Mouse (Mus musculus) intestine, embryonic 15.5 days (tissue): ENCODE results near the gene Cdan1. TPM values are rescaled to one million over a fixed set of nuclear protein-coding genes. Genes with fewer than 3 reads are reported as not detected.
"Not testable (repeated sequence)": the region's sequence is repeated elsewhere in the genome, so short reads cannot be mapped to it uniquely, and the experiment has no call there.

Source experiments
- ATAC-seq: fragments of 200-750 bp; cut with Nextera tagmentation; 2 replicates; pipeline ENCODE4 v1.8.0; 2017; ENCODE audit warnings: moderate TSS enrichment, moderate library complexity
- H3K27ac ChIP-seq: fragments of 300-500 bp; sonication (generic); 2 replicates; pipeline ENCODE4 v1.5.1; 2015; ENCODE audit warnings: mild to moderate bottlenecking, inconsistent platforms
- H3K27me3 ChIP-seq: fragments of 300-500 bp; sonication (generic); replicated peaks from 2 replicates; pipeline ENCODE4 v1.6.1; 2015; ENCODE audit warnings: inconsistent platforms
- H3K36me3 ChIP-seq: fragments of 300-500 bp; sonication (generic); 2 replicates; pipeline ENCODE4 v1.6.1; 2015; ENCODE audit warnings: inconsistent platforms
- H3K4me1 ChIP-seq: fragments of 300-500 bp; sonication (generic); replicated peaks from 2 replicates; pipeline ENCODE4 v1.6.1; 2015; ENCODE audit warnings: inconsistent platforms
- H3K4me2 ChIP-seq: fragments of 300-500 bp; sonication (generic); replicated peaks from 2 replicates; pipeline ENCODE4 v1.6.1; 2015; ENCODE audit warnings: mild to moderate bottlenecking, inconsistent platforms
- H3K4me3 ChIP-seq: fragments of 300-500 bp; sonication (generic); replicated peaks from 2 replicates; pipeline ENCODE4 v1.5.1; 2015; ENCODE audit warnings: inconsistent platforms
- H3K9ac ChIP-seq: fragments of 300-500 bp; sonication (generic); 2 replicates; pipeline ENCODE4 v1.6.1; 2015; ENCODE audit warnings: inconsistent platforms
- H3K9me3 ChIP-seq: fragments of 300-500 bp; sonication (generic); 2 replicates; pipeline ENCODE4 v1.6.1; 2016; ENCODE audit warnings: inconsistent platforms
- WGBS: fragments of 180-500 bp; shearing (Covaris S2); methylation state at CpG from one replicate; pipeline ENCODE4 v1.1.7; 2015; 5-methylcytosine and 5-hydroxymethylcytosine counted together
- polyA plus RNA-seq: library from polyadenylated mRNA; unstranded; fragments of >200 nt; fragmentation: Nextera tagmentation; extraction: Ambion mirVana; gene quantifications from 2 replicates; pipeline ENCODE4 v1.2.1, GENCODE M21; 2015

Gene Cdan1
- polyA plus RNA-seq, 1 experiment from 2014 or later: 5.3 TPM

DNA sequence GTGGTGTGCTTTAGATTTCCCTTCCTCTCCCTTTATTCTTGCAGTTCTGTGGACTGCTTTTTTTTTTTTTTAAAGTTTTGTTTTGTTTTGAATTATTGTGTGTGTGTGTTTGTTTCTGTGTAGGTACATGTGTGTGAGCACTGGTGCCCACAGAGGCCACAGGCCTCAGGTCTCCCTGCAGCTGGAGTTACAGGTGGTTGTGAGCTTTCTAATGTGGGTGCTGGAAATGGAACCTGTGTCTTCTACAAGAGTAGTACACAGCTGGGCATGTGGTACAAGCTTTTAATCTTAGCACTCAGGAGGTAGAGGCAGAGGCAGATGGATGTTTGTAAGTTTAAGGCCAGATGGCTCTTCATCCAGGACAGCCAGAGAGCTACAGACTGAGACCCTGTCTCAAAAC is 142.9 kb downstream of the Cdan1 start:
- H3K9ac ChIP-seq: no peak overlapping the region
- H3K4me1 ChIP-seq: no peaks in the 10 kb centered on the region
- H3K27me3 ChIP-seq: no peaks in the 10 kb centered on the region
- no peak overlapping the region for H3K4me2 ChIP-seq
- no peak for ATAC-seq
- no peak overlapping the region for H3K27ac ChIP-seq
- no peak overlapping the region for H3K4me3 ChIP-seq
- H3K36me3 ChIP-seq: no peaks in the 10 kb centered on the region
- no peaks in the 10 kb centered on the region for H3K9me3 ChIP-seq

DNA sequence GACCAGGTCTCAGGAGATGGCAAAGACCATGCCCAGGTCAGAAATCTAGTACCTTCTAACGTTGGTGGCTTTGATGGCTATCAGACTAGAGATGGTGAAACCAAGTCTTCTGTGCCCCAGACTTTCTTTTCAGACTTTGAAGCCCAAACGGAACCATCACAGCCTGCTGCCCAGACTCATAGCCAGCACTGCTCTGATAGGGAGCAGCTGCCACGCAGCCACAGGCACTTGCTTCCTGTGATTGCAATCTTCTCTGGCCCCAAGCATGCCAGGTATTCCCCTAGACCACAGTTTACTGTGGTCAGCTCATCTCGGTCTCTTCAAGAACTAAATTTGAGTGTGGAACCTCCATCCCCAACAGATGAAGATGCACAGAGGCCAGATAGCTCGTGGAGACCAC is 147.3 kb downstream of the Cdan1 start:
- no peak for ATAC-seq
- Histone ChIP-seq H3K4me1 (no peaks in the 10 kb centered on the region), H3K27ac (no peak overlapping the region), H3K36me3 (no peaks in the 10 kb centered on the region), H3K9me3 (no peaks in the 10 kb centered on the region), H3K9ac (no peak overlapping the region), H3K27me3 (no peaks in the 10 kb centered on the region), H3K4me3 (no peak overlapping the region), H3K4me2 (no peak overlapping the region)
- 77% methylated on average over 5 of the region's 5 CpGs for WGBS

DNA sequence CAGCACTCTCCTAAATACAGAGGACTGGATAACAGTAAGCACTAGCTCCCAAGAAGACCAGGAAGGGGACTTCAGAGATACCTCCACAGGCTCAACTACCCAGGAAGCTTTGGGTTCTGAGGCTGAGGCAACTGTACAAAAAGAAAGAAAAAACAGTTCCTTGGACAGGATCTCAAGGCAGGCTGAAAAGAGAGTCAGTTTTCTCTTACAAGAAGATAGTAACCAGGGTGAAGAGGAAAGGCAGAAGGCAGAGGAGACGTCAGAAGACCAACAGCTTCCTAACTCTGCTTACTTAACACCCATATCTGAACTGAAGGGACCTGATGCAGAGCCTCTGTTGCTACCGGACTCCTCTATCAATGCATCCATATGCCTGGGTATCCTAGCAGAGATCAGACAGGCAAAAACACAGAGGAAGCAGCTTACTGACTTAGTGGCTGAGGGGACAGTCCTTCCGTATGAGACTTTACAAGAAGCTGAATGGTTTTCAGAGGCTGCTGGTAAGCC is 149.5 kb downstream of the Cdan1 start:
- Histone ChIP-seq H3K27me3 (no peaks in the 10 kb centered on the region), H3K9me3 (no peaks in the 10 kb centered on the region), H3K4me2 (no peak overlapping the region), H3K4me3 (no peak overlapping the region), H3K27ac (no peak overlapping the region), H3K36me3 (no peaks in the 10 kb centered on the region), H3K4me1 (no peaks in the 10 kb centered on the region), H3K9ac (no peak overlapping the region)
- no peak for ATAC-seq
- 87% methylated on average over 3 of the region's 3 CpGs for WGBS

DNA sequence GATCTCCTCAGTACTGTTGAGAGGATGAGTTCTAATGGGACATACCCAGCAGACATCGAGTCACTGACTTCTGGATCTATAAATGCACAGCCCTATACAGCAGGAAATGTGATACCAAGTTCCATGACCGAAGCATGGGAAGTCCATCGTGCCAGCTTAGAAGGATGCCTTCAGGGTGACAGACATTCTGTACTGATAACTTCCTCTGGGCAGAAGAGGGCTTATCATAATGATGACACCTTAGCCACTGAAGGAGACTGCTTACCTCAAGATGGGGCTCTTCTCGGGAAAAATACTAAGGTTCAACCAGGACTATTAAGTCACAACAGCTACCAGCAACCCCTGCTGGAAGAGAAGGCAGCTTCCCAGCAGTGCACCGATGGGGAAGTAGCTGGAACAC is 152.2 kb downstream of the Cdan1 start:
- H3K27ac ChIP-seq: no peak overlapping the region
- H3K4me3 ChIP-seq: no peak overlapping the region
- H3K27me3 ChIP-seq: no peaks in the 10 kb centered on the region
- no peaks in the 10 kb centered on the region for H3K9me3 ChIP-seq
- H3K4me1 ChIP-seq: no peaks in the 10 kb centered on the region
- 83% methylated on average over 5 of the region's 5 CpGs for WGBS
- H3K9ac ChIP-seq: no peak overlapping the region
- no peak overlapping the region for H3K4me2 ChIP-seq
- ATAC-seq: no peak
- H3K36me3 ChIP-seq: no peaks in the 10 kb centered on the region

DNA sequence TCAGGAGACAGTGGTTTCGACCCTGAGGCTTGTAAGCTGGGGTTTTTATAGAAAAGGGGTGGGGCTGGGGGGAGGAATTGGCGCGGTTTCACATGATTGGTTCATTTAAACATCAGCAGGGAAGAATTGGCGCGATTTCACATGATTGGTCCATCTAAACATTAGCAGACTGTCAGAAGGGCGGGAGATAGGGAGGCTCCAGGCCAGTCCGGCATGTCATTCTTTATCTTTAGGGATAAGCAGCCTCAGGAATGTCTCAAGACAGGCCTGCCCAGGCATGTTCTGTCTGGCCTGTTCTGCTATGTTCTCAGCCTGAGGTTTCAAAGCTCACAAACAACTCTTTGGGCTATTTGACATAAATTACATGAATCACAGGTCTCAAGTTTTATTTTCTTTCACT is 168.8 kb downstream of the Cdan1 start:
- not testable (repeated sequence) for H3K4me3 ChIP-seq, H3K4me2 ChIP-seq, H3K9me3 ChIP-seq, H3K27me3 ChIP-seq, ATAC-seq, H3K9ac ChIP-seq, H3K27ac ChIP-seq, H3K36me3 ChIP-seq, H3K4me1 ChIP-seq
- 88% methylated on average over 7 of the region's 7 CpGs for WGBS

DNA sequence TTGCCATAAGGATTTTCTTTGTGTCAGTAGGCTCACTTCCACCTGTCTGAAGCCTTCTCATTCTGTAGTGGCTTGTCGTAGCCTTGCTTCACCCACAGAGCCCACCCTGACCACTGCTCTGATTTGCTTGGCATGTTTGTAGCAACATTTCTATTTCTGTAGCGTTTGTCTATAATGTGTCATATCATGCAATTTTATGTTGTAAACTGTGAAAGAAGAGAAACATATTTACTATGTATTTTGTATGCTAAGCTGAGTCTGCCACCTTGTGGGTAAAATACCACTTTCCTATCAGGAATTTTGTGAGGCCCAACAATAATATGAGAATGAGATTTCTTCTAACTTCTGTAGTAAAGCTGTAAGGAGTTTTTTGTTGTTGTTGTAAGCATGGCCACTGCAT is 179.7 kb downstream of the Cdan1 start:
- Histone ChIP-seq H3K9me3 (no peaks in the 10 kb centered on the region), H3K27ac (no peak overlapping the region), H3K4me1 (no peaks in the 10 kb centered on the region), H3K4me3 (no peak overlapping the region), H3K9ac (no peak overlapping the region), H3K4me2 (no peak overlapping the region), H3K36me3 (no peaks in the 10 kb centered on the region), H3K27me3 (no peaks in the 10 kb centered on the region)
- 73% methylated on average over 2 of the region's 2 CpGs for WGBS
- no peak for ATAC-seq

DNA sequence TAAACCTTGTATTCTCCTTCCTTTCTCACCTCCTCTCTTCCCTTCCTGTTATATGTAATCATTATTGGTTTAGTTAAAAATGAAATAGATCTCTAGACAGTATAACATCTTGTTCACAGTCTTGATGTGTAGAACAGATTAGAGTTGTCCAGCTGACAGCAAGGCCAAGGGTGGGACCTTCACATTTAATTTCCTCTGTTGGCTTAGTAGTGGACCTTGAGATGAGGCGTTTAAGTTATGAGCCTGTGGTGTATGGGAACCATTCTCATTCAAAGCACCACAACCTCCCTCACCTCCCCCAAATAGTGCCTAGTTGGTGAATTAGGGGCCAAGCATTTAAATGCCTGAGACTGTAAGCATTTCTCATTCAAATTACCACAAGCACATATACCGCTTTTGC is 182.5 kb downstream of the Cdan1 start:
- no peak overlapping the region for H3K4me2 ChIP-seq
- no peak overlapping the region for H3K9ac ChIP-seq
- no peaks in the 10 kb centered on the region for H3K36me3 ChIP-seq
- no peak overlapping the region for H3K4me3 ChIP-seq
- H3K9me3 ChIP-seq: no peaks in the 10 kb centered on the region
- no peaks in the 10 kb centered on the region for H3K27me3 ChIP-seq
- WGBS: 92% methylated on average over 2 of the region's 2 CpGs
- H3K4me1 ChIP-seq: no peaks in the 10 kb centered on the region
- no peak overlapping the region for H3K27ac ChIP-seq
- ATAC-seq: no peak

Other genes with a start within 250 kb of the Cdan1 start
- gene Haus2, start 240.7 kb downstream of the Cdan1 start, polyA plus RNA-seq: 21.3 and 22.3 TPM in 2 replicates
- gene Lrrc57, start 240.6 kb downstream of the Cdan1 start, polyA plus RNA-seq: 20.3 and 20.5 TPM in 2 replicates
- 2.9 and 3.3 TPM in 2 replicates for gene Stard9, start 221.0 kb downstream of the Cdan1 start, polyA plus RNA-seq
- 2.2 and 2.6 TPM in 2 replicates for gene Ttbk2, start 476 bp upstream of the Cdan1 start, polyA plus RNA-seq
- gene Ubr1, start 120.6 kb upstream of the Cdan1 start, polyA plus RNA-seq: 16.8 and 18.3 TPM in 2 replicates
- gene Tmem62, start 126.9 kb upstream of the Cdan1 start, polyA plus RNA-seq: 5.1 and 5.5 TPM in 2 replicates
- gene Ccndbp1, start 158.3 kb upstream of the Cdan1 start, polyA plus RNA-seq: 32.6 and 32.8 TPM in 2 replicates
- gene Epb42, start 186.9 kb upstream of the Cdan1 start, polyA plus RNA-seq: 2.5 and 2.6 TPM in 2 replicates
- 0.08 TPM in 1 of 2 replicates, not detected in the other for gene Tgm5, start 235.7 kb upstream of the Cdan1 start, polyA plus RNA-seq